Mouse (Mus musculus) heart, embryonic 14.5 days (tissue): ENCODE data around the gene Ippk. TPM values are rescaled to one million over a fixed set of nuclear protein-coding genes. Genes with fewer than 3 reads are reported as not detected.

Source experiments
- ATAC-seq: fragments of 200-750 bp; cut with Nextera tagmentation; 2 replicates; pipeline ENCODE4 v1.8.0; 2017; ENCODE audit warnings: low read depth, moderate TSS enrichment; ENCODE audit not compliant: insufficient number of reproducible peaks, insufficient read depth, low FRiP score
- H3K27ac ChIP-seq, 2 experiments: fragments of 200-500 bp in 1 of 2; fragments of 300-500 bp in 1 of 2; sonication (generic) in 1 of 2; replicated peaks in 1 of 2; 2 replicates each; pipeline ENCODE4 v1.5.1; 2012 to 2014; ENCODE audit warnings: low read depth in 2 of 2, low read length in 2 of 2, control low read depth in 1 of 2, mild to moderate bottlenecking in 1 of 2, mixed read lengths in 1 of 2; ENCODE audit not compliant: control insufficient read depth in 1 of 2, insufficient read depth in 1 of 2
- H3K27me3 ChIP-seq: fragments of 300-500 bp; sonication (generic); 2 replicates; pipeline ENCODE4 v1.6.1; 2014; ENCODE audit warnings: mild to moderate bottlenecking, low read length, control low read depth; ENCODE audit not compliant: control insufficient read depth, insufficient read depth
- H3K36me3 ChIP-seq: fragments of 300-500 bp; sonication (generic); 2 replicates; pipeline ENCODE4 v1.6.1; 2014; ENCODE audit warnings: mild to moderate bottlenecking, control low read depth, low read length, mixed read lengths; ENCODE audit not compliant: control insufficient read depth, insufficient read depth
- H3K4me1 ChIP-seq, 2 experiments: fragments of 200-500 bp in 1 of 2; fragments of 300-500 bp in 1 of 2; sonication (generic) in 1 of 2; 2 replicates each; pipeline ENCODE4 v1.6.1; 2012 to 2014; ENCODE audit warnings: low read length in 2 of 2, control low read depth in 1 of 2, mixed read lengths in 1 of 2; ENCODE audit not compliant: control insufficient read depth in 2 of 2, insufficient read depth in 2 of 2
- H3K4me2 ChIP-seq: fragments of 300-500 bp; sonication (generic); 2 replicates; pipeline ENCODE4 v1.6.1; 2014; ENCODE audit warnings: mild to moderate bottlenecking, low read length
- H3K4me3 ChIP-seq, 2 experiments: fragments of 200-500 bp in 1 of 2; fragments of 300-500 bp in 1 of 2; sonication (generic) in 1 of 2; 2 replicates each; pipeline ENCODE4 v1.5.1; 2012 to 2014; ENCODE audit warnings: low read length in 2 of 2, mild to moderate bottlenecking in 2 of 2, control low read depth in 1 of 2, low read depth in 1 of 2, moderate library complexity in 1 of 2; ENCODE audit not compliant: control insufficient read depth in 1 of 2, insufficient read depth in 1 of 2
- H3K9ac ChIP-seq: fragments of 300-500 bp; sonication (generic); 2 replicates; pipeline ENCODE4 v1.6.1; 2014; ENCODE audit warnings: mild to moderate bottlenecking, low read length
- H3K9me3 ChIP-seq: fragments of 300-500 bp; sonication (generic); 2 replicates; pipeline ENCODE4 v1.6.1; 2016; ENCODE audit warnings: low read length, control low read depth; ENCODE audit not compliant: control insufficient read depth
- WGBS: fragments of 180-500 bp; shearing (Covaris S2); extraction: QIAGEN DNeasy Blood & Tissue Kit; methylation state at CpG from one replicate; pipeline ENCODE4 v1.1.7; 2014; 5-methylcytosine and 5-hydroxymethylcytosine counted together
- polyA plus RNA-seq: library from polyadenylated mRNA; unstranded; fragments of >200 nt; fragmentation: Nextera tagmentation; extraction: Ambion mirVana; gene quantifications from 2 replicates; pipeline ENCODE4 v1.2.1, GENCODE M21; 2014

The Ippk gene
- polyA plus RNA-seq, 1 experiment from 2014 or later: 10.8 TPM

DNA sequence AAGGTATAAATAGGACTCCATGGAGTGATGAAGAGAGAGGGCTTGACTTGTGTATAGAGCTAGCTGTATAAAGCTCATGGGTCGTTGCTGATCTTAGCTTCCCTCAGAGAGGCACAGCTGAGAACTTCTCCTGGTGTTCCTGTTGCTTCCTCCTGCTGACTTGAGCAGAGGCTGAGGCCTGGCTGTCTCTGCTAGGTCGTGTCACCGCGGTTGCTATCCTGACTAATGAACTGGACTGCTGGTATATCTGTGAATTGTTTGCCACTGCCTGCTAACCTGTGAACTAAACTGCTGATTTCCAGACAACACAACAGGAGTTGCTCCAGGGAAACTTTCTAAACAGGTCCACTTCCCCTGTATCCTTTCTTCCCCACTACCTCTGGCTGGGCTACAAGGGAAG lies 49.3 kb downstream of the Ippk start:
- peaks cover 0 to 3% of the 10 kb centered on the region in 2 experiments; a peak in 2 of 4 replicates for H3K4me1 ChIP-seq
- H3K27ac ChIP-seq: no peak overlapping the region; a peak in 1 of 4 replicates
- no peak overlapping the region for H3K4me2 ChIP-seq
- WGBS: 75% methylated on average over 4 of the region's 4 CpGs
- no peak overlapping the region for H3K9ac ChIP-seq
- H3K9me3 ChIP-seq: no peaks in the 10 kb centered on the region
- no peak for ATAC-seq
- no peaks in the 10 kb centered on the region for H3K27me3 ChIP-seq
- peaks cover 5% of the 10 kb centered on the region for H3K36me3 ChIP-seq
- no peak overlapping the region for H3K4me3 ChIP-seq

DNA sequence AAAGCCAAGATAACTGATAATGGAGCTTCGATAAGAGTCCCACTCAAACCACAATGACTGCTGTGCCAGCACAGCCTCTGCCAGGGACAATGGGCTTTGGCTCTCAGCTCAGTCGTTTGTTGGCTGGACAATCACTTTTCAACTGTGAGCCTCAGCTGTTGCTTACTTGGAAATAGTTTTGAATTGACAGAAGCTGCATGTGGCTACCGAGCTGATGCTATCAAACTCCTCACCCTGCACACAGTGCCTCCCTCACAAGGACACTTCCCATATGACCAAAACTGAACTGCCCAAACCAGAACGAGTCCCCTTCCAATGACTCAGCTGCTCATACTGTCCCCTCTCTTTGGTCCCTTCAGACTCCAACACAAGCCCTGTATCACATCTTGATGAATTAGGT lies 49.8 kb downstream of the Ippk start:
- no peak for ATAC-seq
- H3K36me3 ChIP-seq: peaks cover under 1% of the 10 kb centered on the region; the same call in 1 of the 2 replicates
- WGBS: 60% methylated on average over 4 of the region's 4 CpGs

DNA sequence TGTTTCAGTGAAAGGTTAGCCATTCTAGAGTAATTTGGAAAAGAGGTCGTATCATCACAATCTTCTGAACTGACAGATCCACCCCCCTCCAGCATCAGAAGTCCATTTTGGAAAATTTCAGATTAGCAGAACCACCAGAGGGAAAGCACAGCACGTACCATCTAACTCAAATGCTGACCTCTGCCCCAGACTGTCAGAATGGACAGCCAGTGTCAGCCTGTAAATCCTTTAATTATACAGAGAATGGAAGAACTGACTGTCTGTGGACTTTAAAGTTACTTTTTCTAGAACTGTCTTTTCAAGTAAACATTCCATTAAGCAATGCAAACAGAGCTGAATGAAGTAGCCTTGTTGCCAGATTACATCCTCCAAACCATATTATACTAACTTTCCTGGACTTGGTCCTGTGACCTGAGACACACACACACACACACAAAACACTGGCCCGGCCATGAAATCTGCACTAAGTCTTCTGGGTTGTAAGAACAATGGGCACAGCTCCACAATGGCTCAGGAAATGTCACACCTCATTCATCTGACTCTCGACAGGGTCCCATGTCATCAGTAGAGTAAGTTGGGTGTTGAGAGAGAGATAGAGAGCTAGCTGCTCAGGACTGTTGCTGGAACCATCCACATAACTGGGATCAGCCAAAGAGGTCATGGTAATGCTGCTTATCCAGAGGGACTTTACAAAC lies 51.1 kb downstream of the Ippk start:
- Histone ChIP-seq H3K4me2 (no peak overlapping the region), H3K4me3 (no peak overlapping the region), H3K27ac (no peak overlapping the region), H3K36me3 (no peaks in the 10 kb centered on the region), H3K9me3 (no peaks in the 10 kb centered on the region), H3K27me3 (no peaks in the 10 kb centered on the region), H3K9ac (no peak overlapping the region), H3K4me1 (peaks cover 0 to 3% of the 10 kb centered on the region in 2 experiments; a peak in 2 of 4 replicates)
- no peak for ATAC-seq
- 66% methylated on average over 4 of the region's 4 CpGs for WGBS

More for the DNA sequence above, 49.8 kb downstream of the Ippk start:
- H3K9me3 ChIP-seq: no peaks in the 10 kb centered on the region
- H3K4me1 ChIP-seq: peaks cover 0 to 3% of the 10 kb centered on the region in 2 experiments; a peak in 2 of 4 replicates
- no peak overlapping the region for H3K9ac ChIP-seq
- no peaks in the 10 kb centered on the region for H3K27me3 ChIP-seq
- H3K27ac ChIP-seq: no peak overlapping the region
- H3K4me3 ChIP-seq: no peak overlapping the region
- no peak overlapping the region for H3K4me2 ChIP-seq

DNA sequence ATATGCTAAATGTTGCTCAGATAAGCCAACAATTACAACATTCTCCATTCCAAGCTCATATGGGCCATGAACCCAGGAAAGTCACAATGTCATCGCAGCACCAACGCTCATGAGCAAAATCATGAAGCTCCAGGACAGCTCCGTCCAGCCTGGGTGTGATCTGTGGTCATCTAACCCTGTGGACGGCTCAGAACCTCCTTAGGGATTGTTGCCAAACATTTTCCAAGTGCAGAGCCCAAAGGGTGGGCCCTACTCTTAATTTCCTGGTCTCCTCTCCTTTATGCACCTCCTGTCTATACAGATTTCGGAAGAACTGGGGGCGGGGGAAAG lies 51.6 kb downstream of the Ippk start:
- Histone ChIP-seq H3K4me2 (no peak overlapping the region), H3K27me3 (no peaks in the 10 kb centered on the region), H3K27ac (no peak overlapping the region), H3K4me3 (no peak overlapping the region), H3K36me3 (no peaks in the 10 kb centered on the region), H3K9me3 (no peaks in the 10 kb centered on the region), H3K9ac (no peak overlapping the region), H3K4me1 (peaks cover 0 to 3% of the 10 kb centered on the region in 2 experiments; a peak in 2 of 4 replicates)
- ATAC-seq: no peak
- WGBS: 91% methylated on average over 6 of the region's 6 CpGs

DNA sequence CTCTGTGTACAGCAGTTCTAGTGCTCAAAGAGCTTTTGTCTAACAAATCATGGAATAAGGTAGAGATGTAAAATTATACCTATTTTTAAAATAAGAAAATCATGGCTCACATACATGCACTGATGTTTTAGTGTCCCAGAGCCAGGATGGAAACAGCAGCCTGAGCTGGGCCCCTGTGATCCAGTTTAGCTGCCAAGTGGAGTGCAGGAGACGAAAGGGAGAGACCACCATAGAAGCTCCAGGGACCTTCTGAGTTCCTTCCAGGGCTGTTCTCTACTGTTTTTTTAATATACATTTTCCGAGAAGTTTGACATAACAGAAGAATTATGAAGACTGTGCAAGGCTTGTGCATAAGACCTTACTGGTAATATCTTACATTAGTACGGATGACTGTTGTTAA lies 56.8 kb downstream of the Ippk start:
- no peak overlapping the region for H3K4me3 ChIP-seq
- no peak overlapping the region for H3K27ac ChIP-seq
- no peaks in the 10 kb centered on the region for H3K9me3 ChIP-seq
- ATAC-seq: no peak
- H3K27me3 ChIP-seq: no peaks in the 10 kb centered on the region
- 83% methylated on average over 3 of the region's 3 CpGs for WGBS
- no peaks in the 10 kb centered on the region for H3K36me3 ChIP-seq
- H3K4me2 ChIP-seq: no peak overlapping the region
- H3K9ac ChIP-seq: no peak overlapping the region
- peaks cover 4 to 11% of the 10 kb centered on the region in 2 experiments; a peak in 2 of 4 replicates for H3K4me1 ChIP-seq

DNA sequence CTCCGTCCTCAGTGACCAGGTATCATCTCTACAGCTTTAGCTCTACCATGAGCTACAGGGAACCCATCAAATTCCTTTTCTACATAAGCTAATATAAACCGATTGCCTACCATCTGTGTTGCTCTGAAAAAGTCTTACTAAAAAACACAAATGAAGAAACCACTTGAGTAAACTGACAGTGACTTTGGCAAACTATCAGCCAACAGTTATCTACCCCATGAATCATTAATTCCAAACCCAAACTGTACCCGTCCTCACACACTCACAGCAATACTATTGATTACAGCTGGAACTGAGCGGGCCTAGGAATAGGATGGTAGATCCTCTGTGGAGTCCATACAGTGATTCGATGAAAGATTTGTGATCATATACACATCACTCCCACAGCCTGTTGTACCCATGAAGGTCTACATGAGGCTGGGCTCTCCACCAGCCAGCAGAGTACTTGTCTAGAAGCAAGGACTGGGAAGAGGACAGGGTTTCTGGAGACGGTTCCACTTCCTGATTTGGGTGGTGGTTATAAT lies 57.9 kb downstream of the Ippk start:
- no peak for ATAC-seq

DNA sequence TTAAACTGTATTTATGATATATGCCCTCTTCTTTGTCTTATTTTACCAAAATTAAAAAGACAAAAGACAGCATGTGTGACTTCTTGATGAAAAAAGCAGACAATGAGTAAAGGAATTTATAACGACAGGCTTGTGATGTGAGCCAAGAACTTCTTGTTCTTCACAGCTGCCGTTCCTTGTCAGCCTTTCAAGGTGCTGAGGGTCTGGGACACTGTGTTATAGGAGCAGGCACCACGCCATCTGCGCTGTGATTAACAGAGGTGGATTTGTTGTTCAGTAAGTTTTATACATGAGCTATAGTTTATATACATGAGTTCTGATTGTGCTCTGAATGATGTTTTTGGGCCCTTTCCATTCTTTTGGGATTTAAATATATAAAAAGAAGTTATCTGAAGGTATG lies 58.4 kb downstream of the Ippk start:
- ATAC-seq: no peak
- no peaks in the 10 kb centered on the region for H3K27me3 ChIP-seq
- WGBS: 71% methylated on average over 4 of the region's 4 CpGs
- peak overlapping the region in 1 of 2 experiments; percentile 60; a peak in 2 of 4 replicates for H3K27ac ChIP-seq
- no peak overlapping the region for H3K9ac ChIP-seq
- no peak overlapping the region for H3K4me3 ChIP-seq
- peaks cover 4 to 11% of the 10 kb centered on the region in 2 experiments; a peak in 2 of 4 replicates for H3K4me1 ChIP-seq
- no peaks in the 10 kb centered on the region for H3K36me3 ChIP-seq
- no peaks in the 10 kb centered on the region for H3K9me3 ChIP-seq
- H3K4me2 ChIP-seq: no peak overlapping the region

More for the DNA sequence above, 57.9 kb downstream of the Ippk start:
- no peak overlapping the region for H3K4me3 ChIP-seq
- no peaks in the 10 kb centered on the region for H3K9me3 ChIP-seq
- no peak overlapping the region for H3K27ac ChIP-seq
- H3K36me3 ChIP-seq: no peaks in the 10 kb centered on the region
- peaks cover 4 to 11% of the 10 kb centered on the region in 2 experiments; a peak in 2 of 4 replicates for H3K4me1 ChIP-seq
- WGBS: 89% methylated on average over 6 of the region's 6 CpGs
- no peak overlapping the region for H3K9ac ChIP-seq
- H3K4me2 ChIP-seq: no peak overlapping the region
- no peaks in the 10 kb centered on the region for H3K27me3 ChIP-seq
